Mouse (Mus musculus): Measurements from ENCODE around the gene Grip2. TPM values are rescaled to one million over a fixed set of nuclear protein-coding genes. Genes with fewer than 3 reads are reported as not detected.
A peak's percentile ranks its signal among the peaks of the same experiment; 100 is the strongest.

Grip2 gene
- total RNA-seq (2021): 10 to 100 TPM; 14.1 to 14.9 TPM
- long read RNA-seq, experiment 1, partial matches to known transcripts: 5 of 9 reads
- long read RNA-seq, experiment 1, other reads (novel, unspliced or antisense): 4 of 9 reads
- long read RNA-seq, experiment 2, full-length matches to known transcripts: 1 of 8 reads
- long read RNA-seq, experiment 2, partial matches to known transcripts: 2 of 8 reads
- long read RNA-seq, experiment 2, other reads (novel, unspliced or antisense): 5 of 8 reads

DNA sequence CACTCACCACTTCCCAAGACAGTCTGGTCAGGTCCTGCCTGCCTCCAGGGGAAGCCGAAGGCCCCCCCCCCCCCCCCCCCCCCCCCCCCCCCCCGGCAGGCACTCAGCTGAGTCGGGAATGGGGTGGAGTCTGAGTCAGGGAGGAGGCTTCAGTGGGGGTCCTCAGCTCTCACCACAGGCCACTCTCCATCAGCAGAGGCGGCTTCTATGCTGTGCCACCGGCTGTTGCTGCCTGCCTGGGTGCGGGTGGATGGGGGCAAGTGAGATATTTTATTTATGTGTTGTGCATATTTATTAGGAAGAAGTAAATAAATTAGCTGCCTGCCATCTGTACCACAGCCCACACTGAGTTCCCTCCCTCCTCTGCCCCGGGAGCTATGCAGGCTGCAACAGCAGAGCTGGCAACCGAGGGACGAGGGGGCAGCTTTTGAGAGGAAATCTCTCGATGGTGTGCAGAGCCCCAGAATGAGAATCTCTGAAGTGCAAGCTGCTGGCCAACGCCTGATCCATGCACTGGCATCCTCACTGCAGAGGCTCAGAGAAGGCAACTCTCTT is at the start of gene Grip2:
Gene Grip2, minus strand, starts transcription at position 235 of the 555 bp plus-strand sequence.
- peak in 1 of 2 experiments; percentile 33 for DNase-seq (ENCODE audit: low spot score in 2 of 2)
- intact Hi-C loops (cut with DNase I): no loop called here

DNA sequence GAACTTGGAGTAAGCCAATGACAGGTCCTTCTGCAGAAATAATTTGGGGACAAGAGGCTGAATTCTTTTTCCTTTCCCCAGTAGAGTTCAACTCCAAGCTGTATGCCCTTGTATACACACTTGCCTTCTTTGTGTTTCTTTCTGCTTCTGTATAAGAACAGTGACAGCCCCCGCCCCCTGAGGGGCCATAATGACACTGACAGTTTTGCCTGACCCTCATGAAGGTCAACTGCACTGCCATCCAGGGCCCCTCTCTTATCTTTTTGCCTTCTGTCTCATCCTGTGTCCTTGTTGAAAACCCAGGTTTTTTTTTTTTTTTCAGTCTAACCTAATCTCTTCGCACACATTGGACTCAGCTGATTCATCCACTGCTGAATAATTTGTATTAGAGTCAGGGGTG is 45.7 kb upstream of the Grip2 start:
- intact Hi-C loops (cut with DNase I): no loop called here
- no peak for DNase-seq (ENCODE audit: low spot score in 2 of 2)

DNA sequence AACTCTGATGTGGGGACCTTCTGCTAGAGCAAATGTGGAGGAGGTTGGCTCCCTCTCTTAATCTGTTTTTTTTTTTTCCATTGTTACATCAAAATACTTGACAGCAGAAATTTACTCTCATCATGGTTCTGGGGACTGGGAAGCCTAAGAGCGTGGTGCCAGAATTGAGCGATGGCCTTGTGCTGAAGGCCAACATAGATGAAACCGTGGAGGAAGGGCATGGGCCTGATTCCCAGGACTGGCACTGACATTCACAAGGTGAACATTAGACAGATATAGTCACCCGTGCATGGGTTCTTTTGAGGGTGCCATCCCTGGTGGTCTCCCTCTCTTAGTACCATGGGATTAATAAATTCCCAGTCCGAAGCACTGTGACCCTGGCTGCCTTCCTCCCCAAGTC is 41.0 kb upstream of the Grip2 start:
- no peak for DNase-seq (ENCODE audit: low spot score in 2 of 2)
- intact Hi-C loops (cut with DNase I): loop anchor here (10.0 kb wide), 1 partner anchor 293 kb away; no protein-coding TSS in a partner anchor

DNA sequence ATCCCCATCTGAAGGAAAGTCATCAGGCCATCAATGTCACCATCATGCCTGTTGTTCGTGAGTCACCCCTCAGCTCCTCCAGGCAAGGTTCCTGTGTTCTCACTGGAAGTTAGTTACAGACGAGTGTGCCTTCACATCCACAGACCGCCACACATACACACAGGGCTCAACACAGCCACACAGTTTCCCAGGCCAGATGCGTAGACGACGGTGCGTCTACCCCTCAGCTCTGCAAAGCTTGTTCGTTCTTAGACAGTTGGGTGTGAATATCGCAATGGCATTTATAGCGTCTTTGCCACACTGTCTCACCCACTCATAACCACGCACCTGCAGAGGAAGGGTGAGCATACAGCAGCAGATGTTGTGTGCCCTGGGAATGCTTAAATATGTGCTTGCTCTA is 38.6 kb upstream of the Grip2 start:
- DNase-seq (ENCODE audit: low spot score in 2 of 2): peak; percentile 29 to 69
- intact Hi-C loops (cut with DNase I): loop anchor here (10.0 kb wide), 1 partner anchor 291 kb away; no protein-coding TSS in a partner anchor

DNA sequence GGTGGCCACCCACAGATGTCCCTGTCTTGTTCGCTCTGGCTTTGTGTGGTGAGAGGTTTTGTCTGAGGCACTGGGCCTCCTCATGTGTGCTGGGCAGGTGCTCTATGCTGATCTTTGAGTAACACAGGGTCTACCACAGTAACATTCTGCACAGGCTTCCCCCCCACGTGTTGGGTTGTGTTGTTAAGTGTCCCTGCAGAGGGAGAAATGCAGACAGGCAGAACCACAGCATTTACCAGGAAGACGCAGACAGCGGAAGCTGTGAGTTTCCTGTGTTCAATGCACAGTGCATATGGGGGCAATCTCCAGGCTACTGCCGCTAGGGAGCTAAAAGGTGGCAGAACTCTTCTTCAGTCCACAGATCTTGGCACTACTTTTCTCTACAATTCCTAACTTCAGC is 37.5 kb upstream of the Grip2 start:
- no peak for DNase-seq (ENCODE audit: low spot score in 2 of 2)
- intact Hi-C loops (cut with DNase I): loop anchor here (10.0 kb wide), 1 partner anchor 290 kb away; no protein-coding TSS in a partner anchor

DNA sequence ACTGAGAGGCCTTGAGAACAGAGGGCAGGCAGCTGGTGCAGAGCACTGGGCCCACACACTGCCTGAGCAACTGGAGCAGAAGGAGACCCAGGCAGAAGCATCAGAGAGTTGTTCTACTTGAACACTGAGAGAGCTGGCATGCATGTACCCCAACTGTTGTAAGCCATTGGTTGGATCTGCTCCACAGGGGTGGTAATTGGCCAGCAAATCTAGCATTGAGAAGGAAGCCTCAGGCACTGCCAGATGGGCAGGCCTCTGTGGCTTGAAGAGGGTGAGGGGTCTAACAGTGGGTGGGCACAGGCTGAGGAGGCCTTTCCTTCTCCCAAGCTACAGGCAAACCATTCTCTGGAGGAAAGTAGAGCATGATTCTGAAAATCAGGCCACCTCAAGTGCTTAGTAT is 35.8 kb upstream of the Grip2 start:
- DNase-seq (ENCODE audit: low spot score in 2 of 2): no peak
- intact Hi-C loops (cut with DNase I): loop anchor here (10.0 kb wide), 1 partner anchor 288 kb away; no protein-coding TSS in a partner anchor

DNA sequence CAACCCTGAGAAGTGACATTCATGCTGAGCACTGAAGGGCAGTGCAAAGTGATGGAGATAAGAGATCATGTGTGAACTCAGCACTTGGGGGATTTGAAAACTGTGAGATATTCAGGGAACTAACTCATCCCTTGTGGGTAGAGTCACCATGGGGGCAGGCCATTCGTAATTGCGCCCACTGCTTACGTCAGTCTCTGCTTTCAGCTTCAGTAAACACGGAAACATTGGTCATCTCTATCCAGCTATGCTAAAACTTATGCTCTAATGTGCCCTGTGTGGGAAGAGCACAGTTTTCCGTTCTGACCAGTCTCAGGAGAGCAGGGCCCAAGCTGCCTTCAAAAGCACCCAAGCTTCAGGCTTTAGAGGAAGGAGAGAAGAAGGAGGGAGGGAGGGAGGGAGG is 31.3 kb upstream of the Grip2 start:
- DNase-seq (ENCODE audit: low spot score in 2 of 2): no peak
- intact Hi-C loops (cut with DNase I): no loop called here

DNA sequence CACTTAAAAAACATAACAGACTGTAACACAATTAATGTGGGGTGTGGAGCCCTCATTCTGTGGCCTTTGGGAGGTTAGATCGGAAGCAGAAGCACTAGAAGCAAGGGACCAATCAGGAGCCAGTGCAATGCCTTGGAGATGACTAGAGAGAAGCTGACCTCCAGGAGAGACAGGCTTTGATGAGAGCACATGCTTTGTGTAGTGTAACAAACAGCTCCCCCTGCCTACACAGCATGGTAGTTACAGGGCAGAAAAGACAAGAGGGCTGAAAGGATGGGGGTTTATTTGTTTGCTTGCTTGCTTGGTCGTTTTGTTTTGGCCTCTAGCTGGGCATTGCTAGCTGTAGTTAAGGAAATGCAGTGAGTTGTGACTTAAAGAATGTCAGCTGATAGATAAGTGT is 25.5 kb upstream of the Grip2 start:
- intact Hi-C loops (cut with DNase I): loop anchor here (2.0 kb wide), 1 partner anchor 76 kb away; no protein-coding TSS in a partner anchor

DNA sequence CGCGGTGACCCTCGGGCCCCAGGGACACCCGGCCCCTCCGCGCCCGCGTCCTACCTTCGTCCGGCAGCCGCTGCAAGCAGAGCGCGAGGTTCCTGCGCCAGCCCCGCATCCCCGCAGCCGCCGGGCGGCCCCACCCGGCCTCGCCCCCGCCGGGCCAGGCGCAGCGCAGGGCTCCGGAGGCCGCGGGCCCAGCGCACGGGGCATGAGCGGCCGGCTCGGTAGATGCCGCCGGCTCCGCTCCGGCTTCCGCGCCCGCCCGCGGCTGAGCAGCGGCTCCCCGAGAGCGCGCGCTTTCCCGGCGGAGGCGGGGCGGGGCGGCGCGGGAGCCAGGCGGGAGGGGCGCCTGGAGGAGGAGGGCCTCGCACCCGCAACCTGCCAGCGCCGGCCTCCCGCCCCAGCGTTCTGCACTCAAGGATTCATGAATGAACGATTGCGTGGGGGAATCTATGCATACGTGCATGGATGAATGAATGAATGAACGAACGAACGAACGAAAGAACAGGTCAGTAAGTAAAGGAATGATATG is 16.6 kb upstream of the Grip2 start:
- DNase-seq (ENCODE audit: low spot score in 2 of 2): peak in 1 of 2 experiments; percentile 34
- intact Hi-C loops (cut with DNase I): no loop called here

More for the DNA sequence above, 25.5 kb upstream of the Grip2 start:
- peak; percentile 38 to 43 for DNase-seq (ENCODE audit: low spot score in 2 of 2)

DNA sequence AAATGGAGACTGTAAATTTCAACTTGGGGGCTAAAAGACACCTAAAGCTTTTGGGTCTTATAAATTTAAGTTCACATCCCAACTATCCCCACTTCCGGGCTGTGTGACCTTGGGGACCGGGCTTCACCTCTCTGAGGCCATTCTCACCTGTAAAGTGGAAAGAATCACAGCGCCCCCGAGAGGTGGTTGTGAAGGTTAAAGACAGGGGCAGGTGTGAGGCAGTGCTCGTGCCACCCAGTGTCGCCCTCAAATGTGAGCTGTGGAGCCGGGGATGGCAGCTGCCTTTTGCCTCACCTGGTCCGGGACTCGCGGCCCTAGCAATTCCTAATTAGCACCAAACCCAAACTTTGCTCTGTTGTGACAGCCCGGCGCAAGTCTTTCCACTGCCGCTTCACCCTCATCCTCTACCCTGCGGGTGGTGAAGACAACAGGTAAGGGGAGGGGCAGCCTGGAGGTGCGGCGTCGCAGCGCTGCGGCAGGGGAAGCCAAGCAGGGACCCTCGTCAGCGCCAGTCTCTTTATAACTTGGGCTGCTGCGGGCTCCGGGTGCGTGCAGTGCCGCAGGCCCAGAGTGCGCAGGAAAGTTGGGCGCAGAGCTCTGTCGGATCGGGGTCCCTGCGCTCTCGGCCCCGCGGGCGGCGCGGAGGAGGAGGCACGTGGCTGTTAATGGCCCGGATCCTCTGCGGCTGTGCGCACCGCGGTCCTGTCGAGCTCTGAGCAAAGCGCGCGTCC is 16.0 kb upstream of the Grip2 start:
- no peak for DNase-seq (ENCODE audit: low spot score in 2 of 2)

DNA sequence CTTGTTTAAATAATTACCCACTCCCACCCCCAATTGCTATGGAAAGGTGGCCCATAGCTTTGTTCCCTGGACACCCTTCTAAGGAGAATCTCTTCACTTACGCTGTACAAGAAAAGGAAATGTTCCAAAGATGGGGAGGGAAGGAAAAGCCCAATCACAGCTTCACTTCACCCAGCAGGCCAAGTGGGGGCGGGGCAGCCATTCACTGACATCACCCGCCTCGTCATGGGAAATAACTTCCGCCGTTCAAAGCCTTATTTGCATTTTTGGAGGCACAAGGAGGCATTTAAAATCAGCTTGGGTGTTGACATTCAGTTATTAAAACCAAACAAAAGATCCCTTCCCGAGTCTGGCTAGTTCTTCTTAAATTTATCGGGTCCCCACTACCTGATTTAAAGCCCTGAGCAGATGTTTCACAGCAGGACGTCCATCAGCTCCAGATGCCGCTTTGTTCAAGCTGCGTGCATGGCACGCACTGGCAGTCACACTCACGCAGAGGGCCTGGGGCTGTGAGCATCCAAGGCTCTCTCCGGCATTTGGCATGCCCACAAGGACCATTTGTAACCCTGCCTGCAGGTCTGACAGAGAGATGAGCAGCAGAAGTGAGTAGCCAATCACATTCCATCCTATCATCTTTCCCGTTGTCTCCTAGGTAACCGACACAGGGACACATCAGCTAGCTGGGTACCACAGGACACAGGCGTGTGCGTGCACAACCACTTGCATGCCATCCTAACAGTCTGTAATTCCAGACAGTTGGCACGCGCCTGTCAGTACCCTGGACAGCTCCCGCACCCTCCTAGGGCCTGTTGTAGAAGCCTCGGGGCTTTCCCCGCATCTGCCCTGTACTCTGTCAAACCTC is 12.2 kb upstream of the Grip2 start:
- peak; percentile 78 to 88 for DNase-seq (ENCODE audit: low spot score in 2 of 2)
- intact Hi-C loops (cut with DNase I): no loop called here

More for the DNA sequence above, 16.0 kb upstream of the Grip2 start:
- intact Hi-C loops (cut with DNase I): no loop called here

DNA sequence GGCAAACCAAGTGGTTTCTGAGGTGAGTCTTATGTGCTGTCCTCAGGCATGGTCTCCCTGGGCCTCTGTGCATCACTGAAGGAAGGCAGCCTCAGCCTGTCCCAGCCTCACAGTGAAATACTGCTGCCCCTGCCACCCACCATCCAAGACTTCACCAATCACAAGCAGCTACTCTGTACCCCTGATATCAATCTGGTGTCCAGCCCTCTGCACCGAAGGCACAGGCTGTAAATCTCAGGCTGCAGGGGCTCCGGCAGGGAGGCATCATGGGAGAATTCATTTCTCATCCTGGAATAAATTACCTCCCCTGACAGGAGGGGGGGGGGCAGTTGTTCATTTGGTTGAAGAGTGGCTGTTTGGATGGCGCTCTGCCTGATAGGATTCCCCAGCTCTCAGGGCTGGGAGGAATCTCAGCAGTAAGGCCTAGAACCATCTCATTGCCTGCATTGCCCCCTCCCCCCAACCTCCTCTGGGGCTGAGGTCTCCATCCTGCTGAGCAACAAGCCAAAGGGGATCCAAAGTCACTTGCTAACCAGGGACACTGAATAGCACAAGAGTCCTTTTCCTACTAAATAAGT is 5.9 kb upstream of the Grip2 start:
- intact Hi-C loops (cut with DNase I): no loop called here
- DNase-seq (ENCODE audit: low spot score in 2 of 2): no peak

DNA sequence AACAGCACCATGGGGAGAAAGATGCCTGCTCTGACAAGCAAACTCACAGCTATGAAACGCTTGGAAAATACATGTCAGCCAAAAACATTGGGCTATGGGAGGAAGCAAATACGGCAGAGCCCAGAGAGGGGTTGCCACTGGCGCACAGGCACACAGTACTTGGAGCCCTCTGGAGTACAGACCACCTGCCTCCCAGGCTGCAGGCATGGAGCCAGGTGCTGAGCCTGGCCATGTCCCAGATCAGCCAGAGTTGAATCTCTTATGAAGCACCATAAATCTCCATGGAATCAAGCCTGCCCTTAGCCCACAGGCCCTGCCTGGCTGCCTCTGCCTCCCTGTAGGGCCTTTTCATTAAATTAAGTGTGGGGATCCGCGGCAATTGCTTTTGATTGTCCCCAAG is 876 bp upstream of the Grip2 start:
- intact Hi-C loops (cut with DNase I): no loop called here
- DNase-seq (ENCODE audit: low spot score in 2 of 2): no peak

DNA sequence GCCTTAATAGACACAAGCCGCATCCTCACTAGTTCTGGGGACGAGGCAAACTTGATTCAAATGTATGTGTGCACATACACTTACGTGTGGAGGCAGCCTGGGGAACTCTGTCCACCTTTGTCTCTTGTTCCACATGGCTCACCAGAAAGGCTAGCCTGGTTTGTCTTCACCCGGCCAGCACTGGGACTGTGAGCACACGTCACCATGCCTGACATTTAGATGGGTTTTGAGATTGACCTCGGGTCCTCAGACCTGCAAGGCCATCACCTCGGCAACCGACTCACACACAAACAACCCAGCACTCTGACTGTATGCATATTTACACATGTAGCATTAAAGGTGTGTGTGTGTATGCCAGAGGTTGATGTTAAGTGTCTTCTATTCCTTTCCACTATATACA is 8.8 kb downstream of the Grip2 start:
- DNase-seq (ENCODE audit: low spot score in 2 of 2): no peak
- intact Hi-C loops (cut with DNase I): no loop called here

DNA sequence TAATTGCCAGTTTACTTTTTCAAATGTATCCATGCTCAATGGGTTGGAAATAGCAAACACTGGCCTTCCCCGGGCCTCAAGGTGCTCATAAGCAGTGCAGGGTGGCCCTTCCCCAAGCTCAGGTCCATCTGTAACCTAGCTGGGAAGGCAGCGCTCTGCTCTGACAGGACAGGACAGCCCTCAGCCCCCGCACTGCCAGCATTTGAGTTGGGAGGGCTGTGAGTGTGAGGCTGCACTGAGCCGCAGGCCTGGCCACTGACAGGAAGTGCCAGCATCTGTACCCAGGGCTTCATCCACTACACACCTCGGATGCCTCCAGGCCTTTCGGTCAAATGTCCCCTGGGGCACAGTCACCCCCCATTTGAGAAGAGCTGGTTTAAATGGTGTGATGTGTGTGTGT is 11.1 kb downstream of the Grip2 start:
- DNase-seq (ENCODE audit: low spot score in 2 of 2): no peak
- intact Hi-C loops (cut with DNase I): no loop called here

DNA sequence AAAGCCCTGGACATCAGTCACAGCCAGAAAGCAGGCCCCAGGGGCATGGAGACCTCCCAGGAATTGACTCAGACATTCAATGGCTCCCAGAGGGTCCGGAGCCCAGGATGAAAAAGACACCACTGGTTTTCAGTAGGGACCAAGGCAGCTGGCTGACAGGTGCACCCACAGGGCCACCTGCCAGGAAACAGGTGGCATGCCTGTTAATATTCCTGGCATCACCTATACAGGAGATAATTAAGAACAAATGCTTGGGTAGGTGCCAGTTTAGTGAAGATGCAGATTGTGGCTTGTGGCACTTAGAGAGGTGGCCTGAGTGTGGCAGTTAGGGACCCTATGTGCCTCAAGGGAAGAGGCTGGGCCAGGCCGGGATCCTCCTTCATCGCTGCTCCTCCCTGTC is 13.4 kb downstream of the Grip2 start:
- DNase-seq (ENCODE audit: low spot score in 2 of 2): no peak
- intact Hi-C loops (cut with DNase I): no loop called here

DNA sequence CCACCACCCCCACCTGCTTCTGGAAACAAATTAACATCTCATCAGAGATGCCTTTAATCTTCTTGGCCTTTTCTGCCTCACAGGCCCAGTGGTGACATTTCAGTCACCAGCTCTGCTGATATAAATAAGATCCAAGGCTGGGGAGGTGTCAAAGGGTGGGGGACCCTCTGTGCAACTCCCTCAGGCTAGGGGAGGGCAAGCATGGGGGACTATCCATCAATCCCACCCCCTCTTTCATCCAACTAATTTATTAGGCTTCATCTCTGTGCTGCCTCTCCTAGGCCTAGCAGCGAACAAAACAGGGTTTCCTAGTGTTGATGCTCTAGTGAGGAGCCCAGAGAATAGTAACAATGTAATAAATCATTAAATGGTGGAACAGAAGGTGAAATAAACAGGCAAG is 17.0 kb downstream of the Grip2 start:
- no peak for DNase-seq (ENCODE audit: low spot score in 2 of 2)
- intact Hi-C loops (cut with DNase I): no loop called here

DNA sequence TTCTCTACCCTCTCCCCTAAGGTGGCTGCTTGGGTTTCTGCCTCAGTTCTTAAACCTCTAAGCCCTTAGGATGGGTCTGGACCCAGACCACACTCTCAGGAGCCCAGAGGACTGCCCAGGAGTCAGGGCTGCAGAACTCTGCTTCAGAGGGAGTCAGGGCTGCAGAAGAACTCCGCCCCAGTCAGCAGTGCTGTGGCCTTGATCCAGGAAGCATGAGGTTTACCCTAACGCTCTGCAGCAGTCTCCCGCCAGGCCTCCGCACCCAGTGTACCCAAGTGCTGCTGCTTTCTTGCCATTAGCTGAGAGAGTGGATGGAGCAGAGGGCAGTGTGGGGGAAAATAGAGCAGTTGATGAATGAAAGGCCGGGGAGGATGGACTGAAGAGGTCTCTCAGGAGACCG is 19.0 kb downstream of the Grip2 start:
- no peak for DNase-seq (ENCODE audit: low spot score in 2 of 2)
- intact Hi-C loops (cut with DNase I): no loop called here

DNA sequence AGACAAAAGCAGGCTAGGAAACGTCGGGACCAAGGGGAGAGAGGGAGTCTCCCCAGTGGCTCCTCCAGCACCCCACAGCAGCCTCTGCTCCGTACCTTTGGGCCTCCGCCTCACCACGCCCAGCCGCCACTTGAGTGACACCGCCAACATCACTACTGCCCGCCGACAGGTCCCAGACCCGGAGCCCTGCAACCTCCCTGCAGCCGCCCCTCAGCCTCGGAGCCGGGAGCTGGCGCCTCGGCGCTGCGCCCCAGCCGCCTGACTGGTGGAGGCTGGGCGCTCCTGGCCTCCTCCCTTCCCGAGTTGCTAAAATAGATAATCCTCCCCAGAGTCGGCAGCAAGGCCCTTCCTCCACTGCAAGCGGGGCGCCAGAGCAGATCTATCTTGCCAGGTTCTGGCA is 19.9 kb downstream of the Grip2 start:
- DNase-seq (ENCODE audit: low spot score in 2 of 2): peak; percentile 40 to 59
- intact Hi-C loops (cut with DNase I): no loop called here
